Mouse (Mus musculus) midbrain, embryonic 11.5 days (tissue): ENCODE data around the gene Hacl1. TPM values are rescaled to one million over a fixed set of nuclear protein-coding genes. Genes with fewer than 3 reads are reported as not detected.

ENCODE experiments used
- ATAC-seq: fragments of 200-750 bp; cut with Nextera tagmentation; 2 replicates; pipeline ENCODE4 v1.8.0; 2017; ENCODE audit warnings: moderate TSS enrichment, moderate library complexity; ENCODE audit not compliant: low FRiP score
- DNase-seq: peaks from one replicate; pipeline ENCODE4 v3.0.0; 2015; ENCODE audit warnings: low spot score; ENCODE audit errors: missing footprints
- H3K27ac ChIP-seq: fragments of 300-500 bp; sonication (generic); 2 replicates; pipeline ENCODE4 v1.5.1; 2014; ENCODE audit warnings: low read depth, low read length
- H3K27me3 ChIP-seq: fragments of 300-500 bp; sonication (generic); 2 replicates; pipeline ENCODE4 v1.6.1; 2014; ENCODE audit warnings: mild to moderate bottlenecking, low read length, moderate library complexity, mixed read lengths; ENCODE audit not compliant: control insufficient read depth, insufficient read depth
- H3K36me3 ChIP-seq: fragments of 300-500 bp; sonication (generic); 2 replicates; pipeline ENCODE4 v1.6.1; 2014; ENCODE audit warnings: mild to moderate bottlenecking, low read length, moderate library complexity, mixed read lengths; ENCODE audit not compliant: control insufficient read depth, insufficient read depth
- H3K4me1 ChIP-seq: fragments of 300-500 bp; sonication (generic); 2 replicates; pipeline ENCODE4 v1.6.1; 2014; ENCODE audit warnings: low read length; ENCODE audit not compliant: control insufficient read depth, insufficient read depth
- H3K4me2 ChIP-seq: fragments of 300-500 bp; sonication (generic); 2 replicates; pipeline ENCODE4 v1.6.1; 2014; ENCODE audit warnings: mild to moderate bottlenecking, moderate library complexity
- H3K4me3 ChIP-seq: fragments of 300-500 bp; sonication (generic); 2 replicates; pipeline ENCODE4 v1.5.1; 2014; ENCODE audit warnings: low read depth, low read length
- H3K9ac ChIP-seq: fragments of 300-500 bp; sonication (generic); 2 replicates; pipeline ENCODE4 v1.6.1; 2014; ENCODE audit warnings: low read length
- H3K9me3 ChIP-seq: fragments of 300-500 bp; sonication (generic); 2 replicates; pipeline ENCODE4 v1.6.1; 2016; ENCODE audit warnings: low read length; ENCODE audit not compliant: control insufficient read depth
- WGBS: fragments of 180-500 bp; shearing (Covaris S2); extraction: QIAGEN DNeasy Blood & Tissue Kit; methylation state at CpG from one replicate; pipeline ENCODE4 v1.1.7; 2014; 5-methylcytosine and 5-hydroxymethylcytosine counted together
- polyA plus RNA-seq: library from polyadenylated mRNA; unstranded; fragments of >200 nt; fragmentation: Nextera tagmentation; extraction: Ambion mirVana; gene quantifications from 2 replicates; pipeline ENCODE4 v1.2.1, GENCODE M21; 2014

Hacl1 gene
- polyA plus RNA-seq, 1 experiment from 2014 or later, result 9.6 TPM

DNA sequence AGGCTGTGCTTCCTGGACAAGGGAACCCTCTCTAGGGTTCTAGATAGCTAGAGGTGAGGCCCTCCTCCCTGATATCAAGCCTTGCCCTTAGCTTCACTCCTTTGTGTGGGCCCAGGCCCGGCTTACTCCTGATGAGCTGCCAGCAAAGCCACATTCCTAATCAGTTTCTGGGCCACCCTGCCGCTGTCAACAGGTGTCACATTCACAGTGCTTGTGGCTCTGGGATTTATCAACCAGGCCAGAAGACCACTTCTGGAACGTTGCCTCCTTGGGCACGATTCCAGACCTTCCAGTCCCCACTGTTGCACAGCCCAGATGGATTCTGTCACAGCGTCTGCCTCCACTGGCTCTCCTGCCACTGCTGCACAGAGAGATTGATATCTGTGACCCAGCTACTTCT lies 80.2 kb downstream of the Hacl1 start:
- no peak overlapping the region for H3K27ac ChIP-seq
- no peaks in the 10 kb centered on the region for H3K27me3 ChIP-seq
- H3K36me3 ChIP-seq, result no peaks in the 10 kb centered on the region
- H3K9me3 ChIP-seq, result no peaks in the 10 kb centered on the region
- H3K4me2 ChIP-seq, result no peak overlapping the region
- no peak overlapping the region for H3K4me3 ChIP-seq
- no peak for DNase-seq
- H3K4me1 ChIP-seq, result peaks cover 5% of the 10 kb centered on the region; the same call in 1 of the 2 replicates
- WGBS, result 74% methylated on average over 5 of the region's 5 CpGs
- ATAC-seq, result no peak
- no peak overlapping the region for H3K9ac ChIP-seq

DNA sequence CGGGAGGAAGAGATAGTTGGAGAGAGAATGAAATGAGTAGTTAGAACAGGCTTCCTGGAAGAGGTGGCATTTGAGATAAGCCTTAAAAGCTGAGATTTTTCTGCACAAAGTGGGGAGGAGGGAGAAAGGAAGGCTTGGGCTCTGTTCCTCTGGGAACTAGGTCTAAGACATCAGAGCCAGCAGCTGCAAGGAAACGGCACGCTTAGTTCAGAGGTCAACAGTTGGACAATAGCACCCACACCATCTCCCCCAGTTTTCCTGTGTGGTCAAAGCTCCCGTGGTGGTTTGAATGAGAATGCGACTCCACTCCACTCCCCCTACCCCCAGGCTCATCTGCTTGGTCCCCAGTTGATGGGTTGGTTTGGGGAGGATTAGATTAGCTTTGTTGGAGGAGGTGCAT lies 81.9 kb downstream of the Hacl1 start:
- no peak for ATAC-seq
- H3K36me3 ChIP-seq, result no peaks in the 10 kb centered on the region
- no peak for DNase-seq
- no peaks in the 10 kb centered on the region for H3K27me3 ChIP-seq
- H3K4me3 ChIP-seq, result no peak overlapping the region
- no peaks in the 10 kb centered on the region for H3K9me3 ChIP-seq
- H3K4me1 ChIP-seq, result no peaks in the 10 kb centered on the region
- no peak overlapping the region for H3K9ac ChIP-seq
- H3K27ac ChIP-seq, result no peak overlapping the region
- WGBS, result 59% methylated on average over 5 of the region's 5 CpGs
- no peak overlapping the region for H3K4me2 ChIP-seq

DNA sequence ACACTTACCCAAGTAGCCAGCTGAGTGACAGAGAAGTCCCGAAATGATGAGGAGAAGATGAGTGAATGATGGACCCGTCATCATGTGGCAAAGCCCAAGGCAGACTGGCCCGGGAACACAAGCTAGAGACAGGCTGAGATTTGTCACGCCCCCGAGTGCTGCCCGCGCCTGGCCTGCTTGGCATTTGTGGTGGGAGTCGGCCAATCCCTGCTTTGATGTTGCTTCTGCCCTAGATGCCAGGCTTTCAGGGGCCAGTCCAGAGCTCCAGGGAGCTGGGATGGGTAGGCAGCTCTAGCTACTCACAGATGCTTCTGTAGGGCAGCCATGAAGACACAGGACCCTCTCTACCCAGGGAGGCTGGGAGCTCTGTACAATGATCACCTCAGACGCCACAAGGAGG lies 83.3 kb downstream of the Hacl1 start:
- DNase-seq (no peak), ATAC-seq (no peak)
- no peaks in the 10 kb centered on the region for H3K27me3 ChIP-seq
- no peaks in the 10 kb centered on the region for H3K4me1 ChIP-seq
- no peaks in the 10 kb centered on the region for H3K36me3 ChIP-seq
- no peak overlapping the region for H3K4me3 ChIP-seq
- no peaks in the 10 kb centered on the region for H3K9me3 ChIP-seq
- H3K4me2 ChIP-seq, result no peak overlapping the region
- no peak overlapping the region for H3K27ac ChIP-seq
- WGBS, result 87% methylated on average over 9 of the region's 9 CpGs
- H3K9ac ChIP-seq, result no peak overlapping the region

DNA sequence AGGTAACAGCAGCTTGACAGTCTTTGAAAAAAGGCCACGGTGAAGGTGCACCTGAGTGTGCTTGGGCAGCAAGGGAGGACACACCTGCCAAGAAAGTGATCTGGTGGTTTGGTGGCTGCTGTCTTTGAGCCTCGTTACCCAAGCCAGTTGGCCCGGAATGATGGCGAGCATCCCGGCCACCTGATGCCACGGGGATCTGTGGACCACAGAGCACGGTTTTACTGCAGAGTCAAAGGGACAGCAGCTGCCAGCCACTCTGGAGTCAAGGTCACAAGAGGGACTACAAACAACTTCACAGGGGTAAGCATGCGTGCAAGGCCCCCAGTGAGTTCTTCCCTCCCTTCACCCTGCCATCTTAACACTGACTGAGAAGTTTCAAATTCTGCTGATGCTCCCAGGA lies 83.8 kb downstream of the Hacl1 start:
- ATAC-seq, result no peak
- DNase-seq, result no peak

DNA sequence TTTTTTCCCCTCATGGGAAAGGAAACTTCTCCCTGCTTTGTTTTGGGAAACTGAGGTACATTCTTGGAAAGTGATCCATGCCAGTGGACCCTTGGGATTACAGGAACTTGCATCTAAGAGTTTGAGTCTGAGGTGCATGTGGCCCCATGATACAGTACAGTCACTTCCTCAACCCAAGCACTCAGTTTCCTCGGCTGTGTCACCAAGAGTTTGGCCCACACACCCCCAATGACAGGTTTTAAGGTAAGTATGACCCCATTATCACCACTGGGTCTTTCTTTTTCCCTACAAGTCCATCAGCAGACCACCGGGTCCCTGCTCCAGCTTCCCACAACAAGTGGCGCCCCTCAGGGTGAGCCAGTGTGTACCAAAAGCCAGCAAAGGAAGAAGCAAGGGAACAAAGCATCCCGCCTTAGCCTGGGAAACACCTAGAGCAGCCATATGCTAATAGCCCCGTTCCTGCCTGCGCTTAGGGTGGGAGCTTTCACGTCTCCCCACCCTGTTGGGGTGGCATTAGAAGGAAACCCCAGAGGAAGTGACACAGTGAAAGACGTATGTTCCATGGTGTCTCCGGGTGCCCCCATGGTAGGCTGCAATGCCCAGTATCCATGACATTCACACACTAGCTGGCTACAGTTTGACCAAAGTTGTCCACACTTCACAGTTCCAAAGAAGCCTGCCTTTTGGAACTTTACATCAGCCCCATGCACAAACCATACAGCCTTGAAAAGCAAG lies 84.4 kb downstream of the Hacl1 start:
- H3K36me3 ChIP-seq, result no peaks in the 10 kb centered on the region
- H3K9ac ChIP-seq, result no peak overlapping the region
- H3K9me3 ChIP-seq, result no peaks in the 10 kb centered on the region
- H3K4me3 ChIP-seq, result no peak overlapping the region
- H3K4me1 ChIP-seq, result no peaks in the 10 kb centered on the region
- no peaks in the 10 kb centered on the region for H3K27me3 ChIP-seq
- 79% methylated on average over 9 of the region's 9 CpGs for WGBS
- no peak overlapping the region for H3K4me2 ChIP-seq
- DNase-seq, result no peak
- H3K27ac ChIP-seq, result no peak overlapping the region
- no peak for ATAC-seq

More for the DNA sequence above, 83.8 kb downstream of the Hacl1 start:
- H3K9ac ChIP-seq, result no peak overlapping the region
- no peaks in the 10 kb centered on the region for H3K27me3 ChIP-seq
- no peak overlapping the region for H3K4me3 ChIP-seq
- WGBS, result 86% methylated on average over 8 of the region's 8 CpGs
- H3K4me1 ChIP-seq, result no peaks in the 10 kb centered on the region
- no peaks in the 10 kb centered on the region for H3K36me3 ChIP-seq
- no peak overlapping the region for H3K27ac ChIP-seq
- no peak overlapping the region for H3K4me2 ChIP-seq
- H3K9me3 ChIP-seq, result no peaks in the 10 kb centered on the region

DNA sequence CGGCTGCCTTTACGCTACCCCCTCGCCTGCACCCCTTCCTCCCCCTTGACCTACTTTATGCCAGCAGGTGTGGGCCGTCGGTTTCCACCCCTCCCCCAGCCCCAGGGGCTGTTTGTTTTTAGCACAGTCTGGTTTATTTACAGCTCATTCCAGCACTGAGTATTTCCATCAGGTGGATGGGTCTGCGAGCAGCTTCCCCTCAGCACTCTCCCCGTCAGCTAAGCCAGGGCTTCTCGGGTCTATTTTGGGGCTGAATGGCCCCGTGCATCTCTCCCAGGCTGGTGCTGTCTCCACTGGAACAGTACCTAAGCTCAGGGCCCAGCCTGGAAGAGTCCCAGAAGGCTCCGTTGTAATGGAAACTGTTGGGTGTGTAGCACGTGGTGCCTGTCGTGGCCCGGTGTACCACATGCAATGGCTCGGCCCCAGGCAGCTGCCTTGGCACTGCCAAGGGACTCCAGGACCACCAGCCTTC lies 85.1 kb downstream of the Hacl1 start:
- H3K4me2 ChIP-seq, result no peak overlapping the region
- no peak overlapping the region for H3K9ac ChIP-seq
- no peak for DNase-seq
- no peak overlapping the region for H3K27ac ChIP-seq
- no peak for ATAC-seq
- H3K36me3 ChIP-seq, result no peaks in the 10 kb centered on the region
- H3K27me3 ChIP-seq, result no peaks in the 10 kb centered on the region
- H3K4me1 ChIP-seq, result no peaks in the 10 kb centered on the region
- 83% methylated on average over 14 of the region's 14 CpGs for WGBS
- no peaks in the 10 kb centered on the region for H3K9me3 ChIP-seq
- H3K4me3 ChIP-seq, result no peak overlapping the region

DNA sequence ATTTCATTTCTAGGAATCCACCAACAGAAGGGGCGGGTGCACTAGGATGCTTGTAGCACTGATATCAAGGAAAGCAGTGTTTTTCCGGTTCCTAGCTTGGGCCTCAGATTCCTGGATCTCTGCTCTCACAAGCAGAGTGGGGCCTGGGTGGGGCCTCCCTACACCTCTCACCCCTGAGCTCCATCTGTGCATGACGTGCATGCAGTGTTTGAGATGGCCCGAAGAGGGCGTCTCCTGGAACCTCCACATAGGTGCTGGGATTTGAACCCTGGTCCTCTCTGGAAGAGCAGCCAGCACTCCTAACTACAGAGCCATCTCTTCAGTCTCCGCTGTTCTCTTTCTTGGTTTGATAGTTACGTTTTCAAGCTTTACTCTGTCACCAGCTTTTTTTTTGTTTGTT lies 86.1 kb downstream of the Hacl1 start:
- Histone ChIP-seq H3K9ac (no peak overlapping the region), H3K27me3 (no peaks in the 10 kb centered on the region), H3K9me3 (no peaks in the 10 kb centered on the region), H3K4me1 (no peaks in the 10 kb centered on the region), H3K36me3 (no peaks in the 10 kb centered on the region), H3K27ac (no peak overlapping the region), H3K4me2 (no peak overlapping the region), H3K4me3 (no peak overlapping the region)
- DNase-seq (no peak), ATAC-seq (no peak)
- 93% methylated on average over 7 of the region's 7 CpGs for WGBS

Other genes with a start within 250 kb of the Hacl1 start
- 15.3 and 15.8 TPM in 2 replicates for gene Sh3bp5, start 205.2 kb downstream of the Hacl1 start, polyA plus RNA-seq
- gene Eaf1, start 146.9 kb downstream of the Hacl1 start, polyA plus RNA-seq, result 15.9 and 16.2 TPM in 2 replicates
- 83.4 and 93.2 TPM in 2 replicates for gene Mettl6, start 146.2 kb downstream of the Hacl1 start, polyA plus RNA-seq
- 0.04 TPM in 1 of 2 replicates, not detected in the other for gene Colq, start 49.9 kb downstream of the Hacl1 start, polyA plus RNA-seq
- 1.3 TPM in 1 of 2 replicates, not detected in the other for gene Gm49387, start 408 bp downstream of the Hacl1 start, polyA plus RNA-seq
- 15.8 and 16.7 TPM in 2 replicates for gene Btd, start 258 bp downstream of the Hacl1 start, polyA plus RNA-seq
- 8.9 and 9.4 TPM in 2 replicates for gene Ankrd28, start 189.4 kb upstream of the Hacl1 start, polyA plus RNA-seq